Mouse (Mus musculus) MEL (cell line): Measurements from ENCODE around the gene Gstp3. TPM values are rescaled to one million over a fixed set of nuclear protein-coding genes. Genes with fewer than 3 reads are reported as not detected.

Experiments
- DNase-seq: peaks from one replicate; pipeline ENCODE4 v3.0.0; 2011; ENCODE audit warnings: low read depth, low spot score
- H3K27ac ChIP-seq: 2 replicates; pipeline ENCODE4 v1.5.1; 2012; ENCODE audit warnings: low read depth, mild to moderate bottlenecking, control low read depth, low read length, moderate library complexity; ENCODE audit not compliant: control insufficient read depth
- H3K27me3 ChIP-seq, 2 experiments: fragments of 150-350 bp in 1 of 2; sonication (generic) in 1 of 2; 2 replicates each; pipeline ENCODE4 v1.6.1; 2012; ENCODE audit warnings: low read length in 2 of 2, mild to moderate bottlenecking in 2 of 2, improper control_type of control experiment in 1 of 2, moderate library complexity in 1 of 2; ENCODE audit not compliant: insufficient read depth in 2 of 2, control insufficient read depth in 1 of 2
- H3K36me3 ChIP-seq, 2 experiments: 2 replicates each; pipeline ENCODE4 v1.6.1; 2012 to 2014; ENCODE audit warnings: low read length in 2 of 2, improper control_type of control experiment in 1 of 2, inconsistent platforms in 1 of 2, mild to moderate bottlenecking in 1 of 2; ENCODE audit not compliant: insufficient read depth in 2 of 2, control insufficient read depth in 1 of 2
- H3K4me1 ChIP-seq, 2 experiments: fragments of 150-350 bp in 1 of 2; sonication (generic) in 1 of 2; 2 replicates each; pipeline ENCODE4 v1.6.1; 2012; ENCODE audit warnings: low read length in 2 of 2, improper control_type of control experiment in 1 of 2, mild to moderate bottlenecking in 1 of 2; ENCODE audit not compliant: insufficient read depth in 2 of 2, control insufficient read depth in 1 of 2
- H3K4me3 ChIP-seq, 2 experiments: fragments of 150-350 bp in 1 of 2; sonication (generic) in 1 of 2; 2 replicates each; pipeline ENCODE4 v1.5.1; 2012; ENCODE audit warnings: low read depth in 2 of 2, low read length in 2 of 2, mild to moderate bottlenecking in 2 of 2, moderate library complexity in 2 of 2, control low read depth in 1 of 2, improper control_type of control experiment in 1 of 2; ENCODE audit not compliant: control insufficient read depth in 1 of 2, insufficient read depth in 1 of 2
- H3K79me2 ChIP-seq: 2 replicates; pipeline ENCODE4 v1.6.1; 2012; ENCODE audit warnings: mild to moderate bottlenecking, low read length, moderate library complexity; ENCODE audit not compliant: control insufficient read depth, poor library complexity, insufficient read depth
- H3K9ac ChIP-seq: 2 replicates; pipeline ENCODE4 v1.6.1; 2012; ENCODE audit warnings: low read depth, mild to moderate bottlenecking, control low read depth, low read length, moderate library complexity; ENCODE audit not compliant: control insufficient read depth, poor library complexity, severe bottlenecking
- H3K9me3 ChIP-seq: fragments of 150-350 bp; sonication (generic); replicated peaks from 2 replicates; pipeline ENCODE4 v1.6.1; 2012; ENCODE audit warnings: mild to moderate bottlenecking, low read length, improper control_type of control experiment, moderate library complexity; ENCODE audit not compliant: insufficient read depth
- BHLHE40 ChIP-seq: IDR thresholded peaks from 2 replicates; pipeline ENCODE4 v1.6.1; 2012; ENCODE audit warnings: low read depth, mild to moderate bottlenecking, inconsistent platforms, low read length, improper control_type of control experiment, borderline replicate concordance
- CHD2 ChIP-seq: IDR thresholded peaks from 2 replicates; pipeline ENCODE4 v1.6.1; 2011; ENCODE audit warnings: low read length, improper control_type of control experiment
- E2F4 ChIP-seq: IDR thresholded peaks from 2 replicates; pipeline ENCODE4 v1.6.1; 2011; ENCODE audit warnings: low read depth, low read length, improper control_type of control experiment, borderline replicate concordance
- ELF1 ChIP-seq: IDR thresholded peaks from 2 replicates; pipeline ENCODE4 v1.6.1; 2014; ENCODE audit warnings: low read depth, mild to moderate bottlenecking, inconsistent platforms, low read length, improper control_type of control experiment, moderate library complexity
- ETS1 ChIP-seq: IDR thresholded peaks from 2 replicates; pipeline ENCODE4 v1.6.1; 2012; ENCODE audit warnings: low read depth, mild to moderate bottlenecking, inconsistent platforms, low read length, improper control_type of control experiment, moderate library complexity
- GABPA ChIP-seq: IDR thresholded peaks from 2 replicates; pipeline ENCODE4 v1.6.1; 2012; ENCODE audit warnings: low read depth, mild to moderate bottlenecking, inconsistent platforms, low read length, improper control_type of control experiment, moderate library complexity
- HCFC1 ChIP-seq: IDR thresholded peaks from 2 replicates; pipeline ENCODE4 v1.6.1; 2012; ENCODE audit warnings: low read depth, mild to moderate bottlenecking, inconsistent platforms, low read length, improper control_type of control experiment, moderate library complexity
- JUND ChIP-seq: IDR thresholded peaks from 2 replicates; pipeline ENCODE4 v1.6.1; 2011; ENCODE audit warnings: low read depth, mild to moderate bottlenecking, improper control_type of control experiment, low read length
- MAFK ChIP-seq: IDR thresholded peaks from 2 replicates; pipeline ENCODE4 v1.6.1; 2011; ENCODE audit warnings: low read depth, mild to moderate bottlenecking, low read length, improper control_type of control experiment, borderline replicate concordance
- MAX ChIP-seq: IDR thresholded peaks from 2 replicates; pipeline ENCODE4 v1.6.1; 2011; ENCODE audit warnings: low read length, improper control_type of control experiment
- MAZ ChIP-seq: IDR thresholded peaks from 2 replicates; pipeline ENCODE4 v1.6.1; 2012; ENCODE audit warnings: low read depth, mild to moderate bottlenecking, inconsistent platforms, low read length, improper control_type of control experiment
- MXI1 ChIP-seq: IDR thresholded peaks from 2 replicates; pipeline ENCODE4 v1.6.1; 2011; ENCODE audit warnings: mild to moderate bottlenecking, low read depth, low read length, improper control_type of control experiment
- NELFE ChIP-seq: IDR thresholded peaks from 2 replicates; pipeline ENCODE4 v1.6.1; 2011; ENCODE audit warnings: low read depth, low read length, improper control_type of control experiment
- NRF1 ChIP-seq: IDR thresholded peaks from 2 replicates; pipeline ENCODE4 v1.6.1; 2014; ENCODE audit warnings: low read depth, mild to moderate bottlenecking, inconsistent platforms, low read length, improper control_type of control experiment, moderate library complexity; ENCODE audit not compliant: poor library complexity, insufficient read depth, severe bottlenecking
- POLR2AphosphoS2 ChIP-seq: IDR thresholded peaks from 2 replicates; pipeline ENCODE4 v1.6.1; 2011; ENCODE audit warnings: low read length, improper control_type of control experiment
- RAD21 ChIP-seq: IDR thresholded peaks from 2 replicates; pipeline ENCODE4 v1.6.1; 2011; ENCODE audit warnings: mild to moderate bottlenecking, low read depth, low read length, improper control_type of control experiment
- RCOR1 ChIP-seq: IDR thresholded peaks from 2 replicates; pipeline ENCODE4 v1.6.1; 2012; ENCODE audit warnings: low read depth, mild to moderate bottlenecking, inconsistent platforms, low read length, improper control_type of control experiment
- SIN3A ChIP-seq: IDR thresholded peaks from 2 replicates; pipeline ENCODE4 v1.6.1; 2012; ENCODE audit warnings: low read length, improper control_type of control experiment, inconsistent platforms
- SMC3 ChIP-seq: IDR thresholded peaks from 2 replicates; pipeline ENCODE4 v1.6.1; 2011; ENCODE audit warnings: low read depth, low read length, improper control_type of control experiment
- TAL1 ChIP-seq: IDR thresholded peaks from 2 replicates; pipeline ENCODE4 v1.6.1; 2012; ENCODE audit warnings: mild to moderate bottlenecking, inconsistent platforms, low read length, moderate library complexity, mixed read lengths
- TBP ChIP-seq: IDR thresholded peaks from 2 replicates; pipeline ENCODE4 v1.8.0; 2011; ENCODE audit warnings: low read depth, low read length, improper control_type of control experiment
- USF1 ChIP-seq: IDR thresholded peaks from 2 replicates; pipeline ENCODE4 v1.6.1; 2014; ENCODE audit warnings: low read depth, mild to moderate bottlenecking, inconsistent platforms, low read length, improper control_type of control experiment, moderate library complexity
- ZC3H11A ChIP-seq: IDR thresholded peaks from 2 replicates; pipeline ENCODE4 v1.6.1; 2012; ENCODE audit warnings: low read depth, mild to moderate bottlenecking, inconsistent platforms, low read length, improper control_type of control experiment
- ZKSCAN1 ChIP-seq: IDR thresholded peaks from 2 replicates; pipeline ENCODE4 v1.6.1; 2012; ENCODE audit warnings: low read depth, mild to moderate bottlenecking, inconsistent platforms, low read length, improper control_type of control experiment, moderate library complexity
- ZNF384 ChIP-seq: IDR thresholded peaks from 2 replicates; pipeline ENCODE4 v1.6.1; 2012; ENCODE audit warnings: low read depth, mild to moderate bottlenecking, inconsistent platforms, low read length, improper control_type of control experiment
- polyA plus RNA-seq, 2 experiments: library from polyadenylated mRNA; stranded (reverse) in 1 of 2; unstranded in 1 of 2; fragments of >175 nt in 1 of 2; fragments of >200 nt in 1 of 2; gene quantifications; 2 replicates each; pipeline versions ENCODE4 v1.2.1 to v1.2.4; 2012; ENCODE audit warnings: low replicate concordance in 2 of 2, low read depth in 1 of 2; ENCODE audit not compliant: insufficient read length in 2 of 2, insufficient read depth in 1 of 2, missing spikeins in 1 of 2
- total RNA-seq: library from RNA; depleted of rRNA; stranded (reverse); fragments of 300-350 nt; gene quantifications from 2 replicates; pipeline ENCODE4 v1.2.3, GENCODE M21; 2012

The Gstp3 gene
- total and polyA plus RNA-seq, 3 experiments, result 0.84 TPM; not detected in 2

DNA sequence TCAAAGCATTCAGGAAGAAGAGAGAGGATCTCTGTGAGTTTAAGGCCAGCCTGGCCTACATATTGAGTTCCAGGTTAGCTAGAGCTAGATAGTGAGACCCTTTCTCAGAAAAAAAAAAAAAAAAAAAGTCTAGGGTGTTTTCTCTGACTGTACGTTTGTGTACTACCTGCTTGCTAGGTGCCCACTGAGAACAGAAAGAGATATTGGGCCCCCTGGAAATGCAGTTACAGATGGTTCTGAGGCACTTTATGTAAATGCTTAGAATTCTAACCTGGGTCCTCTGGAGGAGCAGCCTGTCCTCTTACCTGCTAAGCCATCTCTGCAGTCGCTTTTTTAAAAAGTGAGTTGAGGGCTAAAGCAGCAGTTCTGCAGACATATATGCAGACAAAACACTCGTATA, 36.4 kb upstream of the Gstp3 start:
- Histone ChIP-seq H3K4me3 (no peak overlapping the region), H3K9me3 (no peaks in the 10 kb centered on the region), H3K27ac (no peak overlapping the region), H3K27me3 (no peaks in the 10 kb centered on the region), H3K9ac (no peak overlapping the region), H3K79me2 (peaks cover 7% of the 10 kb centered on the region), H3K4me1 (peaks cover 0 to 23% of the 10 kb centered on the region in 2 experiments; a peak in 3 of 4 replicates), H3K36me3 (peaks cover 0 to 20% of the 10 kb centered on the region in 2 experiments; a peak in 2 of 4 replicates)
- TF ChIP-seq SMC3, result no peak
- TF ChIP-seq HCFC1, result no peak
- TF ChIP-seq E2F4, result no peak
- no peak for TF ChIP-seq BHLHE40
- no peak for TF ChIP-seq ZKSCAN1
- TF ChIP-seq MXI1, result no peak
- TF ChIP-seq MAFK, result no peak
- TF ChIP-seq RAD21, result no peak
- TF ChIP-seq SIN3A, result no peak
- no peak for TF ChIP-seq POLR2AphosphoS2
- no peak for TF ChIP-seq MAX
- TF ChIP-seq ELF1, result no peak
- TF ChIP-seq TBP, result no peak
- TF ChIP-seq CHD2, result no peak
- TF ChIP-seq GABPA, result no peak
- no peak for TF ChIP-seq NELFE
- TF ChIP-seq NRF1, result no peak
- no peak for TF ChIP-seq USF1
- DNase-seq, result no peak

- Histone ChIP-seq H3K4me3 (no peak overlapping the region), H3K27me3 (no peaks in the 10 kb centered on the region), H3K9me3 (no peaks in the 10 kb centered on the region), H3K36me3 (peaks cover 0 to 20% of the 10 kb centered on the region in 2 experiments; a peak in 2 of 4 replicates), H3K9ac (no peak overlapping the region), H3K27ac (no peak overlapping the region), H3K4me1 (peaks cover 0 to 20% of the 10 kb centered on the region in 2 experiments; a peak in 3 of 4 replicates), H3K79me2 (peaks cover 2% of the 10 kb centered on the region; the same call in 1 of the 2 replicates)
- no peak for TF ChIP-seq JUND
- TF ChIP-seq BHLHE40, result no peak
- TF ChIP-seq SIN3A, result no peak
- no peak for TF ChIP-seq HCFC1
- no peak for TF ChIP-seq TBP
- TF ChIP-seq RCOR1, result no peak
- TF ChIP-seq MAZ, result no peak
- TF ChIP-seq ELF1, result no peak
- no peak for TF ChIP-seq NELFE
- no peak for TF ChIP-seq ZKSCAN1
- TF ChIP-seq SMC3, result no peak
- no peak for TF ChIP-seq ETS1
- TF ChIP-seq E2F4, result no peak
- TF ChIP-seq ZC3H11A, result no peak
- TF ChIP-seq POLR2AphosphoS2, result no peak
- TF ChIP-seq MXI1, result no peak
- no peak for TF ChIP-seq RAD21
- TF ChIP-seq ZNF384, result no peak
- no peak for TF ChIP-seq TAL1
- no peak for DNase-seq
Observed at GRCm38 (mm10) chr19:4094774-4095303, 35.5 kb upstream of the Gstp3 start.
